Mouse (Mus musculus) heart, adult 18-20 months (tissue): ENCODE results near the gene Car9. TPM values are rescaled to one million over a fixed set of nuclear protein-coding genes. Genes with fewer than 3 reads are reported as not detected.
"Not testable (repeated sequence)": the region's sequence is repeated elsewhere in the genome, so short reads cannot be mapped to it uniquely, and the experiment has no call there.

Experiments
- DNase-seq, 2 experiments: peaks; one replicate each; pipeline ENCODE4 v3.0.0; 2021 to 2022; ENCODE audit warnings: mixed read lengths in 1 of 2
- long read RNA-seq, 2 experiments: library from polyadenylated mRNA; stranded (forward); transcript quantifications; one replicate each; pipeline ENCODE4 v2.0.0; 2021
- total RNA-seq, 2 experiments: library from RNA; stranded (reverse); gene quantifications; 2 replicates each; pipeline ENCODE4 v1.2.3; 2021

The Car9 gene
- total RNA-seq: under 1 TPM in 1 of 2 experiments, not detected in 1; 0.36 TPM
- long read RNA-seq, experiment 1: 0 reads
- long read RNA-seq, experiment 2: 0 reads

DNA sequence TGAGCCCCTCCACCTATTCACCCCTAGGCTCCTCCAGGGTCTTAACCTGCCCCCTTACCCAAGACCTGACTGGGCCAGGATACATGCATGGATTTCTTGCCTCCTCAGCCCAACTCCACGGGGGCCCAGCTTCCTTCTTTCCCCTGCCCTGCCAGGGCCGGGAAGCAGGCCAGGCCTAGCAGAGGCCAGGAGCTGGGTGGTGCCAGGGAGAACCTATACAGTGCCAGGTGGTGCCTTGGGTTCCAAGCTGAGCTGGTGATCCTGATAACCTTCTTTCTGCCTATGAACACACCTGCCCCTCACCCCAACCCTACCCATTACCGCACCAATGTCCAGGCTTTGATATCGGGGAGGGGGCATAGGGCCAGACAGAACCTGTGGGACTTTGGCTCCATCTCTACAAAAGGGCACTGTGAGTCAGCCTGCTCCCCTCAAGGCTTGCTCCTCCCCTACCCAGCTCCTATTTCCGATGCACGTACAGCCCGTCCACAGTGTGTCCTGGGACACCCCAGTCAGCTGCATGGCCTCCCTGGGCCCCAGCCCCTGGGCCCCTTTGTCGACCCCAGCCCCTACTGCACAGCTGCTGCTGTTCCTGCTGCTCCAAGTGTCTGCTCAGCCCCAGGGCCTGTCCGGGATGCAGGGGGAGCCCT is at the start of gene Car9:
Gene Car9 (plus strand): TSS at position 431 of the 650 bp plus-strand sequence.
- DNase-seq: peak in 1 of 2 experiments; percentile 40

- DNase-seq: no peak
Measured at GRCm38 (mm10) chr4:43457124-43457523, 49.6 kb upstream of the Car9 start.

DNA sequence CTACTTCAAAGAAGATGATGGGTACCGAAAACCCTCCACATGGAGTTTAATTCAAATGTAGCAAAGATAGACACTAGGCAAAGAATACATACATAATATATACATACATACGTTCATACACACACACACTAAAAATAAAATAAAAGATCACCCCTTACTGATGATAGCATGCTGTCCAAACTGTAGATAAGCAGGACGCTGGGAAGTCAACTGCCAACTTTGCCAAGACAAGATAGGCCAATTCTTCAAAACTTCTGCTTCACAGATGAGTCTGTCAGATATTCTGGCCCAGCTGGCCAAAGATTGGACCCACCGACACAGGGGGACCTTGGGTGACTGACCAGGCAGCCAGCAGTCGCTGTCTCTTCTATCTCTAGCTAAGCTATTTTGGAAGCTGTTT is 43.7 kb upstream of the Car9 start:
- DNase-seq: no peak

GRCm38 (mm10) chr4:43465935-43466334 is 40.8 kb upstream of the Car9 start:
- DNase-seq: no peak

DNA sequence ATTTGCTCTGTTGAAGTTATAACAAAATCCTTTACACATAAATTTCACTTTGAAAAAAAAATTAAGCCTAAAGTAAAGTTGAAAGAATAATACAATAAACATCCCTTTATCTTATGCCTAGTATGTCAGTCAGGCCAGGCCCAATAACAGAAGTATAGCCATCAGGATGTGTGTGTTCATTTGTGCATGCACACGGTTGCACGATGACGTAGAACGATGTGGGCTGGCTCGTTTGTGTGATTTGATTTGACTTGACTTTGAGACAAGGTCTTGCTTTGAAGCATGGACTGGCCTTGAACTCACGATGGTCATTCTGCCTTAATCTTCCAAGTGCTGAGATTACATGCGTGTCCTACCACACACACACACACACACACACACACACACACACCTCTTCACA is 39.9 kb upstream of the Car9 start:
- no peak for DNase-seq

GRCm38 (mm10) chr4:43470301-43470700 is 36.5 kb upstream of the Car9 start:
- no peak for DNase-seq

- DNase-seq: no peak
Measured at GRCm38 (mm10) chr4:43473636-43474035, 33.1 kb upstream of the Car9 start.

DNA sequence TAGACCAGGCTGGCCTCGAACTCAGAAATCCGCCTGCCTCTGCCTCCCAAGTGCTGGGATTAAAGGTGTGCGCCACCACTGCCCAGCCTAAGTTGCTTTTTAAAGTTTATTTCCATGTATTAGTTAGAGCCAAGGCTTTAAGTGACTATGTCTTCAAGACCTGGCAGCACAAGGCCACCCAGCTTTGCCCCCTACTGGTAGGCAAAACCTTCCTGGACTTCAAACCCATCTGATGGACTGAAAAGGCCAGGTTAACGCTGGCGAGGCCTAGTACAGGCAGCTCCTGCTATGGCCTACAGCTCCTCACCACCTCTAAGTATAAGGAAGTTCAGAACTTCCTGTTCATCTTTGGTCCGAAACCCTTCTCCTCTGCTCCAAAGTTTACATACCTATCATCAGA is 30.2 kb upstream of the Car9 start:
- no peak for DNase-seq

GRCm38 (mm10) chr4:43477857-43478533 is 28.8 kb upstream of the Car9 start:
- peak; percentile 93 to 94 for DNase-seq

- DNase-seq: no peak
Measured at GRCm38 (mm10) chr4:43478534-43478858, 28.3 kb upstream of the Car9 start.

- DNase-seq: peak; percentile 69 to 88
Measured at GRCm38 (mm10) chr4:43478906-43479832, 27.6 kb upstream of the Car9 start.

DNA sequence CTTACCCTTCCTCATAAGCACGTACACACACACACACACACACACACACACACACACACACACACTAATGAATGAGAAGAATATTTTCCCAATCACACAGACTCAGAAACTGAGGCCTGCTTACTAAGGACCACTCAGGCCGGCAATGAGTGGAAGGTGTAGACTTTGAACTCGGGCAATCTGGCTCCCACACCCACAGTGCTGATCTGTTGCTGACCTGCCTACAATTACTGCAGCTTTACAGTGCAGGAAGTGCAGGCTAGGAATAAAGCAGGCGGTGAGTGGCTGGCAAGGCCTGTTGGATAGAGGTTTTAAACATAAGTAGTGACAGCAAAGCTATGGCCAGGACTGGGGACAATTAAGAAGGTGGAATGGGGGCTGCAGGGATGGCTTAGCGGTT is 25.8 kb upstream of the Car9 start:
- no peak for DNase-seq

DNA sequence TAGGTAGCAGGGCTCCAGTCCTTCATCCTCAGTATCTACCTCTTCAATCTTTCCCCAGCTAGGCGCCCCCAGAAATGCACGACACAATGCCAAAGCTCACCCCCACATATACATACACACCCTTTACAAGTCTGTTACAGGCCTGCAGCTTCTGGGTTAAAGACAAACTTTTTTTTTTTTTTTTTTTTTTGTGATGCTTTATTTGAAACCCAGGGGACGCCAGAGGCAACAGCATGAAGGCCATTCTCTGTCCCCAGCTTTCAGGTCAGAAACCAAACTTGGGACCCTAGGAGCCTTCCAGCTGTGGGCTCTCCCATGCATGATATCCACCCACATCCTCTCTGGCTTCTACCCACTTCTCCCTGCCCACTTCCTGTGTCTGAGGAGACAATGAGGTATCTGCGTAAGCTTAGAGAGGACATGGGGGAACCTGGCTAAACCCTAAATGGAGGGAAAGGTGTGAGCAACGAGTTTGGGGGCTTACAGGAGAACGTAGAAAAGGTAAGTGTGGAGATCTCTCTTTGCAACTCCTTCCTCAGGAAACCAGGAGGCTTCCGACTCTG is 24.8 kb upstream of the Car9 start:
- no peak for DNase-seq

DNA sequence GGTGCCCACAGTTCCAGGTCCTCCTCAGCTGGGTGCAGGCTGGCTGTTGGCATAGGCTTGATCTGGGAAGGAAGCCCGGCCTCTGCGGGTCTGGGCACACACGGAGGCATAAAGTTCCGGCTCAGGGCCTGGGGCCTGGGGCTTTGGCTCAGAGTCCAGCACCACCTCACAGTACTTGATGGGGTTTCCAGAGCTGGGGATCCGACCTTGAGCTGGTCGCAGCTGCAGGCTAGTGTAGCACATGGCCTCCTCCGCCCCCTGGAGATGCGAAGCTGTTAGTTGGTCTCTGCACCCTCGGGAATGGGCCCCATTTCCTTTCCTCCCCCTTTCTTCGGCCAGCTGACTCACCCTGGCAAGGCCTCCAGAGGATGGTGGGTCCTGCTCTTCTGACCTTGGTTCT is 24.2 kb upstream of the Car9 start:
- DNase-seq: no peak

DNA sequence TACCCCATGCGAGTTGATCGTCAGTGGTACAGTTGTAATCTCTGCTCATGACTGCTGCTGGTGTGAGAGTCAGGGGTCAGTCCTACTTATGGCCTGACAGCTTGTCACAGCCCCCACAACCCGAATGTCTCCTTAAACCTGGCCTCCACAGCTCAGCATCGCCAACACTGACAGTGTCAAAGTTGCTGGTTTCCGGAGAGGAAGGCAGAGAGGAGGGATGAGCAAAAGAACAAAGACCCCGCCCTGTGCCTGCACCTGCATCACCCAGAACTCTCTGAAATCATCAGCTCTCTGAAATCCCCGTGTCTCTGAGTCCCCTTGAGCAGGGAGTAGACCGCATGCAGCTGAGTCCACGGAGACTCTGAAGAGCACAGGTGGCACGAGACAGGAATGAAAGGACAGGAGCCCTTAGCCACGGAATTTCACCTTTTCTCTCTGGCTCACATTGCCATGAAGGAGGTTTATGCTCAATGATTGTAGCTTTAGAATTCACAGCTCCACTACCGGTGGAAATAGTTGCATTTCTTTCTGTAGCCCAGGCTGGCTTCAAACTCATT is 23.2 kb upstream of the Car9 start, which contains the start of gene Sit1:
Gene Sit1 (minus strand): TSS at position 200 of the 557 bp plus-strand sequence.
- DNase-seq: no peak

DNA sequence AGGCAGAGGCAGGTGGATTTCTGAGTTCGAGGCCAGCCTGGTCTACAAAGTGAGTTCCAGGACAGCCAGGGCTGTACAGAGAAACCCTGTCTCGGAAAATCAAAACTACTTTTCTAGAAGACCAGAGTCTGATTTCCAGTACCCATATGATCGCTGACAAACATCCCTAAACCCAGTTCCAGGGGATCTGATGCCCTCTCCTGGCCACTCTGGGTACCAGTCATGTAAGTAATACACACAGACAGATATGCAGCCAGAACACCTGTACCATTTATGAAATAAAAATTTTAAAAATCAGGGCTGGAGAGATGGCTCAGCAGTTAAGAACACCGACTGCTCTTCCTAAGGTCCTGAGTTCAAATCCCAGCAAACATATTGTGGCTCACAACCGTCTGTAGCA is 21.1 kb upstream of the Car9 start:
- DNase-seq: not testable (repeated sequence)

DNA sequence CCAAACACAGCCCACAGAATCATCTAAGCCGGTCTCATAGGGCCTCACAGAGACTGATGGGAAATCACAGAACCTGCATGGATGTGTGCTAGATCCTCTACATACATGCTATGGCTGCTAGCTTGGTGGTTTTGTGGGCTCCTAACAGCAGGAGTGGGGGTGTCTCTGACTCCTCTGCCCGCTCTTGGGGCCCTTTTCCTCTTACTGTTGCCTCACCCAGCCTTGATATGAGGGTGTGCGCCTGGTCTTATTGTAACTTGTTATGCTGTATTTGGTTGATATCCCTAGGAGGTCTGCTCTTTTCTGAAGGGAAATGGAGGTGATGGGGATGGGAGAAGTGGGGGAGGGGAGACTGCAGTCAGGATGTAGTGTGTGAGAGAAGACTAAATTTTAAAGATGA is 17.2 kb upstream of the Car9 start:
- no peak for DNase-seq

GRCm38 (mm10) chr4:43490801-43491200 is 16.0 kb upstream of the Car9 start:
- DNase-seq: peak; percentile 60 to 63

DNA sequence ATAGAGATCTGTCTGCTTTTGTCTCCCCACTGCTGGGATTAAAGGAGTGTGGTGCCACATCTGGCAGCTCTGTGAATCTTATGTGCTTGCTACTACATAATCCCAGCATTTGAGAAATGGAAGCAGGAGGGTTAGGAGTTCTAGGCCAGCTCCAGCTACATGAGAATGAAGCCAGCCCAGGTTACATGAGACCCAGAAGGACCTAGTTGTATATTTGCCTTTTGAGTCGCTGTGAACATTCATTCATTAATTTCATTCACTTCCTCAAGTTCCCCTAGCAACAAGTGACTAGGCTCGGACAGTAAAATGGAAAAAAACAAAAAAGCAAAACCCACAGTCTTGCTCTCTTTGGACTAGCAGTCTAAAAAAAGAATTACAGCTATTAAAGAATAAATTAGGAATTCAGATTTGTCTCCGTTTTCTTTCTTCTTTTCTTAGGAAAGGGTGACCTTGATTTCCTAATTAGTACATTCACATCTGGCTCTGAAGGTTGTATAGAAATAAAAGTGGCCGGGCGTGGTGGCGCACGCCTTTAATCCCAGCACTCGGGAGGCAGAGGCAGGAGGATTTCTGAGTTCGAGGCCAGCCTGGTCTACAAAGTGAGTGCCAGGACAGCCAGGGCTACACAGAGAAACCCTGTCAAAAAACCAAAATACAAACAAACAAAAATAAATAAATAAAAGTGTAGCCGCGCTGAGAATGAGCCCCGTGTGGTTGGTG is 14.5 kb upstream of the Car9 start:
- DNase-seq: no peak

GRCm38 (mm10) chr4:43492821-43493185 is 14.0 kb upstream of the Car9 start, which contains the start of gene Ccdc107:
Ccdc107 (plus strand) TSS chr4:43492900.
- DNase-seq: peak; percentile 89 to 97

- peak; percentile 97 to 98 for DNase-seq
Measured at GRCm38 (mm10) chr4:43493186-43493845, 13.4 kb upstream of the Car9 start.
